Mouse (Mus musculus) heart, adult 18-20 months (tissue): ENCODE results near the gene Ackr1. TPM values are rescaled to one million over a fixed set of nuclear protein-coding genes. Genes with fewer than 3 reads are reported as not detected.
A peak's percentile ranks its signal among the peaks of the same experiment; 100 is the strongest.

Source experiments
- DNase-seq, 2 experiments: peaks; one replicate each; pipeline ENCODE4 v3.0.0; 2021 to 2022; ENCODE audit warnings: mixed read lengths in 1 of 2
- long read RNA-seq, 2 experiments: library from polyadenylated mRNA; stranded (forward); transcript quantifications; one replicate each; pipeline ENCODE4 v2.0.0; 2021
- total RNA-seq, 2 experiments: library from RNA; stranded (reverse); gene quantifications; 2 replicates each; pipeline ENCODE4 v1.2.3; 2021

Ackr1 gene
- total RNA-seq, result 1 to 10 TPM in 1 of 2 experiments, under 1 TPM in 1; 0.30 to 1.0 TPM
- long read RNA-seq, experiment 1, partial matches to known transcripts, result 0 of 1 reads
- long read RNA-seq, experiment 1, other reads (novel, unspliced or antisense), result 0 of 1 reads
- long read RNA-seq, experiment 2, result 0 reads

GRCm38 (mm10) chr1:173333312-173334253 is at the start of gene Ackr1:
Gene Ackr1, minus strand, starts transcription at chr1:173333750.
- no peak for DNase-seq

- no peak for DNase-seq
Observed at GRCm38 (mm10) chr1:173381436-173381835, 47.9 kb upstream of the Ackr1 start.

- DNase-seq, result peak; percentile 42 to 64
Observed at GRCm38 (mm10) chr1:173377380-173378112, 44.0 kb upstream of the Ackr1 start.

GRCm38 (mm10) chr1:173374020-173374419 is 40.5 kb upstream of the Ackr1 start:
- no peak for DNase-seq

- no peak for DNase-seq
Observed at GRCm38 (mm10) chr1:173371586-173371985, 38.0 kb upstream of the Ackr1 start.

GRCm38 (mm10) chr1:173370456-173370855 is 36.9 kb upstream of the Ackr1 start:
- no peak for DNase-seq

GRCm38 (mm10) chr1:173369611-173370010 is 36.1 kb upstream of the Ackr1 start:
- no peak for DNase-seq

- DNase-seq, result peak; percentile 16 to 26
Observed at GRCm38 (mm10) chr1:173367356-173368046, 34.0 kb upstream of the Ackr1 start, which contains the start of gene Cadm3. Gene Cadm3, minus strand, starts transcription at chr1:173367695.

GRCm38 (mm10) chr1:173366701-173367355 is 33.3 kb upstream of the Ackr1 start:
- DNase-seq, result no peak

GRCm38 (mm10) chr1:173365970-173366409 is 32.4 kb upstream of the Ackr1 start:
- no peak for DNase-seq

- no peak for DNase-seq
Observed at GRCm38 (mm10) chr1:173364125-173364800, 30.7 kb upstream of the Ackr1 start.

GRCm38 (mm10) chr1:173363436-173363835 is 29.9 kb upstream of the Ackr1 start:
- DNase-seq, result no peak

- DNase-seq, result peak; percentile 18 to 73
Observed at GRCm38 (mm10) chr1:173361651-173362050, 28.1 kb upstream of the Ackr1 start.

GRCm38 (mm10) chr1:173359590-173360290 is 26.2 kb upstream of the Ackr1 start:
- no peak for DNase-seq

- no peak for DNase-seq
Observed at GRCm38 (mm10) chr1:173357799-173358198, 24.2 kb upstream of the Ackr1 start.

- DNase-seq, result no peak
Observed at GRCm38 (mm10) chr1:173356699-173357098, 23.1 kb upstream of the Ackr1 start.

GRCm38 (mm10) chr1:173355107-173355846 is 21.7 kb upstream of the Ackr1 start:
- no peak for DNase-seq

GRCm38 (mm10) chr1:173350372-173350957 is 16.9 kb upstream of the Ackr1 start, which contains the start of gene Aim2:
Gene Aim2, plus strand, starts transcription at chr1:173350879.
- DNase-seq, result no peak

GRCm38 (mm10) chr1:173349946-173350345 is 16.4 kb upstream of the Ackr1 start:
- DNase-seq, result peak; percentile 37 to 63
